Mouse (Mus musculus) testis, adult 2 months (tissue): ENCODE measurements around the gene Srpk2.

Source experiments
- CTCF ChIP-seq: fragments of 200-500 bp; IDR thresholded peaks from 2 replicates; pipeline ENCODE4 v1.5.1; 2012; ENCODE audit warnings: low read depth, mild to moderate bottlenecking, inconsistent platforms, low read length, moderate library complexity; ENCODE audit not compliant: control insufficient read depth, insufficient read depth, insufficient replicate concordance
- POLR2A ChIP-seq: fragments of 200-500 bp; IDR thresholded peaks from 2 replicates; pipeline ENCODE4 v1.6.1; 2012; ENCODE audit warnings: low read depth, mild to moderate bottlenecking, inconsistent platforms, low read length, moderate library complexity; ENCODE audit not compliant: control insufficient read depth

DNA sequence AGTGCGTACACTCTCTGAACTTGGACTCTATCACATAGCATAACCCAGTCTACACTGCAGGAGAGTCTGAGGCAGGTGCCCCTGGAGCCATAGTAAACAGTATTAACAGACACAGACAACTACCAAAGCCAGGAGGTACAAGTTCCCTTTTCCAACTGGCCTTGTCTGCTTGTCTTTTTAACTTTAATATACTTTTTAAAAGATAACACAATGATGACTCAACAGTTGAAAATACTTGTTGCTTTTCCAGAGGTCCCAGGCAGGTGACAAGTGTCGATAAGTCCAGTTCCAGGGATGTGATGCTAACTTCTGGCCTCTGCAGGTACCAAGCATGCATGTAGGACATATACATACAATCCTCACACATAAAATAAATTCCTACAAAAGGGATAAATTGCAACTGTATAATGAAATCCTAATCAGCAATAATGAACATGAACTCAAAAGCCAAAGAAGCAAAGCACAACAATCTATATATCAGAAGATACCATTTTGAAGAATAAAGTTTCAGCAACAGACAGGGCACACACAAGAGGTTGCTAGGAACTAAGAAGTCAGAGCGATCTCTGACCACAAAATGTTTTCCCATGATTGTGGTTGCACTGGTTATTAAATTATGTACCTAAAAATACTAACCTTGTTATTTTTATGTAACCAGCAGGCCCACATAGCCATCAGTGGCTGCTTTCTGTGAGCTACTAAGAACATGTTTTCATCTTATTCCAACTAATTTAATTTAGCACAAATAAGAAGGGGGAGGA, 105.1 kb downstream of the Srpk2 start:
- no peak for TF ChIP-seq CTCF
- no peak for TF ChIP-seq POLR2A
